Mouse (Mus musculus): ENCODE measurements at regions not wholly inside any gene's neighbourhood (a gene's known extent, or its start where the extent isn't known, plus 50 kb on each side); places are given as distances from the start of the nearest gene placed in this dataset.
"Not testable (repeated sequence)": the region's sequence is repeated elsewhere in the genome, so short reads cannot be mapped to it uniquely, and the experiment has no call there.

- H3K9me3 ChIP-seq; ATAC-seq (ENCODE audit: low FRiP score, low read depth); H3K36me3 ChIP-seq; H3K4me1 ChIP-seq; H3K4me2 ChIP-seq (replicated peaks); H3K9ac ChIP-seq (replicated peaks); H3K27me3 ChIP-seq; H3K27ac ChIP-seq (replicated peaks); H3K4me3 ChIP-seq: not testable (repeated sequence)
- WGBS: 60% methylated on average over 3 of the region's 3 CpGs
Observed at GRCm38 (mm10) chr12:95491806-95492436, 200.1 kb upstream of the Flrt2 start.

- no peak for ATAC-seq (ENCODE audit: low FRiP score, low read depth)
- H3K9me3 ChIP-seq: no peaks in the 10 kb centered on the region
- H3K4me3 ChIP-seq: no peak overlapping the region
- H3K27ac ChIP-seq (replicated peaks): no peak overlapping the region
- H3K4me1 ChIP-seq: no peaks in the 10 kb centered on the region
- no peak overlapping the region for H3K9ac ChIP-seq (replicated peaks)
- no peaks in the 10 kb centered on the region for H3K27me3 ChIP-seq
- H3K4me2 ChIP-seq (replicated peaks): no peak overlapping the region
- H3K36me3 ChIP-seq: no peaks in the 10 kb centered on the region
- 88% methylated on average over 3 of the region's 3 CpGs for WGBS
Observed at GRCm38 (mm10) chr12:95501443-95501842, 190.6 kb upstream of the Flrt2 start.

GRCm38 (mm10) chr12:95520008-95520407, 172.0 kb upstream of the Flrt2 start:
- H3K4me1 ChIP-seq: no peaks in the 10 kb centered on the region
- 85% methylated on average over 2 of the region's 2 CpGs for WGBS
- no peaks in the 10 kb centered on the region for H3K36me3 ChIP-seq
- no peaks in the 10 kb centered on the region for H3K27me3 ChIP-seq
- no peak overlapping the region for H3K4me3 ChIP-seq
- H3K27ac ChIP-seq (replicated peaks): no peak overlapping the region
- no peak overlapping the region for H3K9ac ChIP-seq (replicated peaks)
- H3K9me3 ChIP-seq: no peaks in the 10 kb centered on the region
- ATAC-seq (ENCODE audit: low FRiP score, low read depth): no peak
- no peak overlapping the region for H3K4me2 ChIP-seq (replicated peaks)

- Histone ChIP-seq H3K4me3 (no peak overlapping the region), H3K9me3 (no peaks in the 10 kb centered on the region), H3K4me1 (no peaks in the 10 kb centered on the region), H3K36me3 (no peaks in the 10 kb centered on the region), H3K9ac (replicated peaks) (no peak overlapping the region), H3K27me3 (no peaks in the 10 kb centered on the region), H3K4me2 (replicated peaks) (no peak overlapping the region), H3K27ac (replicated peaks) (no peak overlapping the region)
- WGBS: 75% methylated on average over 3 of the region's 3 CpGs
- no peak for ATAC-seq (ENCODE audit: low FRiP score, low read depth)
Observed at GRCm38 (mm10) chr12:95522052-95522451, 170.0 kb upstream of the Flrt2 start.

GRCm38 (mm10) chr12:95533888-95534639, 158.0 kb upstream of the Flrt2 start:
- no peaks in the 10 kb centered on the region for H3K27me3 ChIP-seq
- H3K27ac ChIP-seq (replicated peaks): no peak overlapping the region
- no peak overlapping the region for H3K9ac ChIP-seq (replicated peaks)
- WGBS: 67% methylated on average over 8 of the region's 8 CpGs
- H3K4me2 ChIP-seq (replicated peaks): no peak overlapping the region
- no peaks in the 10 kb centered on the region for H3K36me3 ChIP-seq
- H3K4me1 ChIP-seq: no peaks in the 10 kb centered on the region
- H3K4me3 ChIP-seq: no peak overlapping the region
- no peak for ATAC-seq (ENCODE audit: low FRiP score, low read depth)
- H3K9me3 ChIP-seq: no peaks in the 10 kb centered on the region

- Histone ChIP-seq H3K36me3 (no peaks in the 10 kb centered on the region), H3K9ac (replicated peaks) (no peak overlapping the region), H3K27ac (replicated peaks) (no peak overlapping the region), H3K9me3 (no peaks in the 10 kb centered on the region), H3K27me3 (no peaks in the 10 kb centered on the region), H3K4me2 (replicated peaks) (no peak overlapping the region), H3K4me1 (no peaks in the 10 kb centered on the region), H3K4me3 (no peak overlapping the region)
- ATAC-seq (ENCODE audit: low FRiP score, low read depth): no peak
- 41% methylated on average over 6 of the region's 6 CpGs for WGBS
Observed at GRCm38 (mm10) chr12:95547301-95547700, 144.7 kb upstream of the Flrt2 start.

GRCm38 (mm10) chr12:95553129-95553528, 138.9 kb upstream of the Flrt2 start:
- H3K27ac ChIP-seq (replicated peaks): no peak overlapping the region
- no peak overlapping the region for H3K4me2 ChIP-seq (replicated peaks)
- WGBS: 92% methylated on average over 3 of the region's 3 CpGs
- H3K36me3 ChIP-seq: no peaks in the 10 kb centered on the region
- no peaks in the 10 kb centered on the region for H3K27me3 ChIP-seq
- H3K9me3 ChIP-seq: no peaks in the 10 kb centered on the region
- no peaks in the 10 kb centered on the region for H3K4me1 ChIP-seq
- ATAC-seq (ENCODE audit: low FRiP score, low read depth): no peak
- H3K4me3 ChIP-seq: no peak overlapping the region
- H3K9ac ChIP-seq (replicated peaks): no peak overlapping the region

- Histone ChIP-seq H3K36me3 (no peaks in the 10 kb centered on the region), H3K4me1 (no peaks in the 10 kb centered on the region), H3K4me3 (no peak overlapping the region), H3K27ac (replicated peaks) (no peak overlapping the region), H3K9me3 (no peaks in the 10 kb centered on the region), H3K27me3 (no peaks in the 10 kb centered on the region), H3K9ac (replicated peaks) (no peak overlapping the region), H3K4me2 (replicated peaks) (no peak overlapping the region)
- 47% methylated on average over 6 of the region's 6 CpGs for WGBS
- no peak; the same call in 1 of the 2 replicates for ATAC-seq (ENCODE audit: low FRiP score, low read depth)
Observed at GRCm38 (mm10) chr12:95558706-95559406, 133.2 kb upstream of the Flrt2 start.

- H3K4me3 ChIP-seq: no peak overlapping the region
- 43% methylated on average over 4 of the region's 4 CpGs for WGBS
Observed at GRCm38 (mm10) chr12:95563431-95563830, 128.6 kb upstream of the Flrt2 start.

GRCm38 (mm10) chr12:95576772-95577171, 115.3 kb upstream of the Flrt2 start:
- no peak overlapping the region for H3K4me3 ChIP-seq
- H3K27ac ChIP-seq (replicated peaks): no peak overlapping the region
- no peaks in the 10 kb centered on the region for H3K9me3 ChIP-seq
- H3K4me1 ChIP-seq: no peaks in the 10 kb centered on the region
- H3K27me3 ChIP-seq: no peaks in the 10 kb centered on the region
- no peak overlapping the region for H3K9ac ChIP-seq (replicated peaks)
- no peak for ATAC-seq (ENCODE audit: low FRiP score, low read depth)
- WGBS: 86% methylated on average over 3 of the region's 3 CpGs
- no peaks in the 10 kb centered on the region for H3K36me3 ChIP-seq
- no peak overlapping the region for H3K4me2 ChIP-seq (replicated peaks)

More at GRCm38 (mm10) chr12:95563431-95563830, 128.6 kb upstream of the Flrt2 start:
- Histone ChIP-seq H3K36me3 (no peaks in the 10 kb centered on the region), H3K27me3 (no peaks in the 10 kb centered on the region), H3K9me3 (no peaks in the 10 kb centered on the region), H3K4me2 (replicated peaks) (no peak overlapping the region), H3K27ac (replicated peaks) (no peak overlapping the region), H3K4me1 (no peaks in the 10 kb centered on the region), H3K9ac (replicated peaks) (no peak overlapping the region)
- ATAC-seq (ENCODE audit: low FRiP score, low read depth): no peak; the same call in 1 of the 2 replicates

GRCm38 (mm10) chr12:95589011-95589410, 103.0 kb upstream of the Flrt2 start:
- H3K4me3 ChIP-seq: no peak overlapping the region
- no peaks in the 10 kb centered on the region for H3K9me3 ChIP-seq
- H3K4me2 ChIP-seq (replicated peaks): no peak overlapping the region
- H3K27ac ChIP-seq (replicated peaks): no peak overlapping the region
- no peaks in the 10 kb centered on the region for H3K27me3 ChIP-seq
- H3K4me1 ChIP-seq: no peaks in the 10 kb centered on the region
- H3K36me3 ChIP-seq: no peaks in the 10 kb centered on the region
- no peak for ATAC-seq (ENCODE audit: low FRiP score, low read depth)
- no peak overlapping the region for H3K9ac ChIP-seq (replicated peaks)

GRCm38 (mm10) chr12:95619281-95619680, 72.7 kb upstream of the Flrt2 start:
- H3K27ac ChIP-seq (replicated peaks): no peak overlapping the region
- H3K4me1 ChIP-seq: no peaks in the 10 kb centered on the region
- no peak overlapping the region for H3K9ac ChIP-seq (replicated peaks)
- no peaks in the 10 kb centered on the region for H3K9me3 ChIP-seq
- H3K4me3 ChIP-seq: no peak overlapping the region
- H3K27me3 ChIP-seq: no peaks in the 10 kb centered on the region
- 76% methylated on average over 1 of the region's 1 CpGs for WGBS
- no peak for ATAC-seq (ENCODE audit: low FRiP score, low read depth)
- no peaks in the 10 kb centered on the region for H3K36me3 ChIP-seq
- H3K4me2 ChIP-seq (replicated peaks): no peak overlapping the region

Data from midbrain, embryonic 12.5 days (tissue).